Mouse (Mus musculus) hindbrain, embryonic 14.5 days (tissue): Measurements from ENCODE around the gene Lsm12. TPM values are rescaled to one million over a fixed set of nuclear protein-coding genes. Genes with fewer than 3 reads are reported as not detected.
A peak's percentile ranks its signal among the peaks of the same experiment; 100 is the strongest.
"Not testable (repeated sequence)": the region's sequence is repeated elsewhere in the genome, so short reads cannot be mapped to it uniquely, and the experiment has no call there.

Experiments
- ATAC-seq: fragments of 200-750 bp; cut with Nextera tagmentation; 2 replicates; pipeline ENCODE4 v1.8.0; 2017; ENCODE audit warnings: moderate number of reproducible peaks, mild to moderate bottlenecking, moderate TSS enrichment, moderate library complexity; ENCODE audit not compliant: low FRiP score
- DNase-seq: peaks from one replicate; pipeline ENCODE4 v3.0.0-alpha.2; 2015; ENCODE audit warnings: low spot score
- H3K27ac ChIP-seq: fragments of 300-500 bp; sonication (generic); 2 replicates; pipeline ENCODE4 v1.5.1; 2014; ENCODE audit warnings: mild to moderate bottlenecking, moderate library complexity
- H3K27me3 ChIP-seq: fragments of 300-500 bp; sonication (generic); 2 replicates; pipeline ENCODE4 v1.6.1; 2014; ENCODE audit warnings: mild to moderate bottlenecking, low read length, mixed read lengths; ENCODE audit not compliant: control insufficient read depth, insufficient read depth
- H3K36me3 ChIP-seq: fragments of 300-500 bp; sonication (generic); replicated peaks from 2 replicates; pipeline ENCODE4 v1.6.1; 2014; ENCODE audit not compliant: control insufficient read depth, insufficient read depth
- H3K4me1 ChIP-seq: fragments of 300-500 bp; sonication (generic); replicated peaks from 2 replicates; pipeline ENCODE4 v1.6.1; 2014; ENCODE audit warnings: antibody characterized with exemption, low read length, mixed read lengths; ENCODE audit not compliant: control insufficient read depth, insufficient read depth
- H3K4me2 ChIP-seq: fragments of 300-500 bp; sonication (generic); replicated peaks from 2 replicates; pipeline ENCODE4 v1.6.1; 2014; ENCODE audit warnings: mild to moderate bottlenecking, moderate library complexity
- H3K4me3 ChIP-seq: fragments of 300-500 bp; sonication (generic); replicated peaks from 2 replicates; pipeline ENCODE4 v1.5.1; 2014; ENCODE audit warnings: mild to moderate bottlenecking, low read length
- H3K9ac ChIP-seq: fragments of 300-500 bp; sonication (generic); 2 replicates; pipeline ENCODE4 v1.6.1; 2014
- H3K9me3 ChIP-seq: fragments of 300-500 bp; sonication (generic); 2 replicates; pipeline ENCODE4 v1.6.1; 2016; ENCODE audit warnings: low read length; ENCODE audit not compliant: control insufficient read depth
- WGBS: fragments of 180-500 bp; shearing (Covaris S2); extraction: QIAGEN DNeasy Blood & Tissue Kit; methylation state at CpG from one replicate; pipeline ENCODE4 v1.1.7; 2014; 5-methylcytosine and 5-hydroxymethylcytosine counted together
- polyA plus RNA-seq: library from polyadenylated mRNA; unstranded; fragments of >200 nt; fragmentation: Nextera tagmentation; extraction: Ambion mirVana; gene quantifications from 2 replicates; pipeline ENCODE4 v1.2.1, GENCODE M21; 2014

Gene Lsm12
- polyA plus RNA-seq, 1 experiment from 2014 or later: 78.6 TPM

DNA sequence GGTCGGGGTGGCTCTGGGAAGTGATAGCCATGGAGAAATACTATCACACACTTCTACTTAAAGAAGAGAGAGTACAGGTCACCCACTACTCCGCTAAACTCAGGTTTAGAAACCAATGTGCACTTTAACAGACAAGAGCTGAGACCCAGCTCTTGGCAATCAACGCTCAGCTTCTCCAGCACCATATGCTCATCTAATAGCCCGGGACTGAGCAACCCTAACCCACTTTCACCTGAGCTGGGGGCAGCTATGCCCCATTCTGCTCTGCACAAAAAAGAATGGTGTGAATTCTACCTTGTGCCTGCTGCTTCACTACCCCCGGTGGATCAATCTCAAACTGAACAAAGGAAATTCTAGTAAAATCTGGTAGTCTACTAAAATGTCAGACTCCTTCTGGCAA, 17.6 kb downstream of the Lsm12 start:
- no peak for DNase-seq
- Histone ChIP-seq H3K9ac (no peak overlapping the region), H3K36me3 (peaks cover 71% of the 10 kb centered on the region), H3K27ac (no peak overlapping the region), H3K4me3 (no peak overlapping the region), H3K4me2 (no peak overlapping the region), H3K9me3 (no peaks in the 10 kb centered on the region), H3K4me1 (no peaks in the 10 kb centered on the region), H3K27me3 (no peaks in the 10 kb centered on the region)
- ATAC-seq: no peak
- 92% methylated on average over 5 of the region's 5 CpGs for WGBS

DNA sequence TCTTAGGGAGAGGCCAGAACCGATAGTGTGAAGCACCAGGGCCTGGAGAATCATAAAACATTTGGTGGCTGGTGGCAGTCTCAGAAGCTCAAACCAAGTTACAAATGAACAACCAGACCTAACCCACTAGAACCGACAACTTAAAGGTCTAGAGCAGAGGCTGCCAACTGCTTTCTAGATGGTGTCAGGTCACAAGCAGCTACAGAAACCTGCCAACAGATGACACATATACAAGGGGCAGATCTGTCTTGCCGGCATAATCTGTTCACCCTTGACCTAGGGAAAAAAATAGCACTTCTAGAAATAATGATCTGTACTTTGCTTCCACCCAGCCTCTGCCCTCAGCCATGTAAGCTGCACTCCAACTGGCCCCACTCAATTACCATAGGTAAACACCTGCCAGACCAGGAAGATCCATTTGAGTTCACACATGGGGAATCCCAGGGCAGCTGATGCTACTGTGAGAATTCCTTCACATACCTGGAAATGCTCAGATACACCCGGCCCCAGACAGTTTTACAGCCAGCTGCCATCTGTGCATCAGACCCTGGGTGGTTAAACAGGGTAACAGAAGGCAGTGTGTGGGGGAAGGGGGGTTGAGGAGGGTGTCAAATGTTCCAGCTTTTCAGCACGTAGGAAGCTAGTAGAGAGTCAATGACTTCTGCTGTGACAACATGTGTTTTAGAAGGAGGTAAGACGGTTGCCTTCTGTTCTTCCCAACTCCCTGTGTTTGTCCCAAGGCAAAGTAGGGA, 18.9 kb downstream of the Lsm12 start:
- Histone ChIP-seq H3K27ac (no peak overlapping the region), H3K27me3 (no peaks in the 10 kb centered on the region), H3K4me1 (no peaks in the 10 kb centered on the region), H3K36me3 (peaks cover 78% of the 10 kb centered on the region), H3K9me3 (no peaks in the 10 kb centered on the region), H3K4me3 (no peak overlapping the region), H3K9ac (no peak overlapping the region), H3K4me2 (no peak overlapping the region)
- DNase-seq: no peak
- WGBS: 70% methylated on average over 6 of the region's 6 CpGs
- ATAC-seq: no peak

GRCm38 (mm10) chr11:102159781-102160180, 25.3 kb downstream of the Lsm12 start:
- 80% methylated on average over 5 of the region's 5 CpGs for WGBS
- Histone ChIP-seq H3K4me2 (no peak overlapping the region), H3K4me1 (peaks cover 9% of the 10 kb centered on the region; the same call in 1 of the 2 replicates), H3K27ac (no peak overlapping the region), H3K4me3 (no peak overlapping the region), H3K9ac (no peak overlapping the region), H3K9me3 (no peaks in the 10 kb centered on the region), H3K36me3 (peaks cover 32% of the 10 kb centered on the region), H3K27me3 (no peaks in the 10 kb centered on the region)
- DNase-seq: no peak
- no peak for ATAC-seq

DNA sequence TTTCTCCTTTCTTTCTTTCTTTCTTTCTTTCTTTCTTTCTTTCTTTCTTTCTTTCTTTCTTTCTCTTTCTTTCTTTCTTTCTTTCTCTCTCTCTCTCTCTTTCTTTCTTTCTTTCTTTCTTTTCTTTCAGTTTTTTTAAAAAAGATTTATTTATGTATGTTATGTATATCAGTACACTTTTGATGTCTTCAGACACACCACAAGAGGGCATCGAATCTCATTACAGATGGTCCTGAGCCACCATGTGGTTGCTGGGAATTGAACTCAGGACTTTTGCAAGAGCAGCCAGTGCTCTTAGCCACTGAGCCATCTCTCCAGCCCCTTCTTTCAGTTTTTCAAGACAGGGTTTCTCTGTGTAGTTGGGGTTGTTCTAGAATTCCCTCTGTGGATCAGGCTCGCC, 27.1 kb downstream of the Lsm12 start:
- not testable (repeated sequence) for H3K9ac ChIP-seq, ATAC-seq, H3K4me2 ChIP-seq, H3K27me3 ChIP-seq, H3K4me1 ChIP-seq, H3K4me3 ChIP-seq, DNase-seq, H3K27ac ChIP-seq, H3K9me3 ChIP-seq
- peaks cover 24% of the 10 kb centered on the region for H3K36me3 ChIP-seq
- WGBS: 89% methylated on average over 2 of the region's 2 CpGs

- Histone ChIP-seq H3K4me3 (no peak overlapping the region), H3K9me3 (no peaks in the 10 kb centered on the region), H3K4me2 (peak overlapping the region; percentile 92; the same call in 1 of the 2 replicates), H3K27ac (no peak overlapping the region), H3K9ac (no peak overlapping the region), H3K36me3 (peaks cover 22% of the 10 kb centered on the region), H3K4me1 (peaks cover 9% of the 10 kb centered on the region; the same call in 1 of the 2 replicates), H3K27me3 (no peaks in the 10 kb centered on the region)
- ATAC-seq: peak; percentile 43; the same call in 1 of the 2 replicates
- 10% methylated on average over 1 of the region's 1 CpGs for WGBS
- no peak for DNase-seq
Observed at GRCm38 (mm10) chr11:102156786-102157089, 28.4 kb downstream of the Lsm12 start.

DNA sequence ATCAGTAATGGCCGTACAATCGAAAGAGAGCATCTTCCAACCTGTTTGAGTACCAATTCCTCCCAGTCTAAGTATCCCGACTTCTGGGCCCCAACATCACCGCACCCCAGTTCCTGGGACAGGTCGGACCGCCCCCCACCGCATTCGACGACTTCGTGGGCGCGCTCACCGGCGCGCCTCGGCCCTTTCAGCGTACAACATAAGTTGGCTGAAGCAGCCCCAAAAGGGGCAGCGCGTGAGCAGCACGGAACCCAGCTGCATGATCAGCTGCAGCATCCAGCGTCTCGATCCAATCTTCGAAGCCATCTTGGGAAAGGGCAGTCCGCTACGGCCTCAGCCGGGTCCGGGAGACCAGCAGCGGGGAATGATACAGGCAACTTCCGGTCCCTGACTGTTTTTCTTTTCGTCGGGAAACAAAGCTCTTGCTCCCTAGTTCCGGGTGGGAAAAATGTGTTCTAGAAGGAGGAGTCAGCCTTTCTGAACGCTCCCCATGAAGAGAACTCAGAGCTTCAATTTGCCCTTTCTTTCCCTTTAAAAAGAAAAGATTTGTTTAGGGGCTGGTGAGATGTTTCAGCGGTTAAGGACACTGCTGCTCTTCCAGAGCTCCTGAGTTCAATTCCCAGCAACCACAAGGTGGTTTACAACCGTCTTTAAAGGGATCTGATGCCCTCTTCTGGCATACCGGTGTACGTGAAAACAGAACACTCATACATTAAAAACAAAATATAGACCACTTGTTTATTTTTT, 28.9 kb downstream of the Lsm12 start, which contains the start of gene Tmem101:
Gene Tmem101 (minus strand): TSS at position 366 of the 747 bp plus-strand sequence.
- peak within 1 kb of the TSS; percentile 60 for H3K4me3 ChIP-seq
- under 1% methylated on average over 37 of the region's 37 CpGs for WGBS
- peak within 1 kb of the TSS; percentile 77 for H3K27ac ChIP-seq

DNA sequence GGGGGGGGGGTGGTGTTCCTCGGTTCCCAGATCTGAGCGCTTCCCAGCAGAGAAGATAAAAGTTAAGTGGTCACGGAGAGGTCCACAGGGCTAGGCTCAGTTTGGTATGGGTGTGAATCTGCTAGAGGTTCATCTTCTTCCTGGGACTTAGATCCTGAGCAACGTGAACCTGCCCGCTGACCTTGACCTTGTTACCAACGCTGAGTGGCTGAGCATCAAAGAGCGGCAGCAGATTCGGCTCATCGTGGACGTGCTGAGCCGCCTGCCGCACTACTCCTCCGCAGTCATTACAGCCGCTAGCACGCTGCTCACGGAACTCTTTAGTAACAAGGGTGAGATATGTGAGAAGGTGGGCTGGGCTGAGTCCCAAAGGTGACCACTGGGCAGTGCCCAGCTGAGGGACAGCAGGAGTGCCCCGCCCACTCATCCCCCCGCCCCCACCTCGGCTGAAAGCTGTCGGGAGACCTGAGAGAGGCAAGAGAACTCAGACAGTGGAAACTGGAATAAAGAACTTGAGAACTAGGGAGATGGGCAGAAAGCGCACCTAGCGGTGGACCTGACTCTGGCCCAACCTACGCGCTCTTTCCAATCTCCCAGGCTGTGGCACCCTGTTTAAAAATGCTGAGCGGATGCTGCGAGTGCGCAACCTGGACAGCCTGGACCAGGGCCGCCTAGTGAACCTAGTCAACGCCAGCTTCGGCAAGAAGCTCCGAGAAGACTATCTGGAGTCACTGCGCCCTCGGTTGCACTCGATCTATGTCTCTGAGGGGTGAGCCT, 37.7 kb downstream of the Lsm12 start:
- WGBS: 16% methylated on average over 34 of the region's 34 CpGs
- Histone ChIP-seq H3K9ac (no peak overlapping the region), H3K36me3 (peaks cover 4% of the 10 kb centered on the region), H3K4me3 (no peak overlapping the region), H3K9me3 (no peaks in the 10 kb centered on the region), H3K27me3 (peaks cover 70% of the 10 kb centered on the region), H3K27ac (no peak overlapping the region), H3K4me1 (no peaks in the 10 kb centered on the region; the same call in 1 of the 2 replicates), H3K4me2 (no peak overlapping the region)
- no peak for DNase-seq
- ATAC-seq: no peak

More for the DNA sequence above, 28.9 kb downstream of the Lsm12 start, which contains the start of gene Tmem101:
- DNase-seq (peak; percentile 94), ATAC-seq (peak; percentile 90)
- Histone ChIP-seq H3K9ac (peak within 1 kb of the TSS; percentile 72), H3K4me1 (peaks cover 9% of the 10 kb centered on the region; the same call in 1 of the 2 replicates), H3K4me2 (peak within 1 kb of the TSS; percentile 92), H3K36me3 (peaks cover 18% of the 10 kb centered on the region), H3K9me3 (no peaks in the 10 kb centered on the region), H3K27me3 (no peaks in the 10 kb centered on the region)

GRCm38 (mm10) chr11:102146531-102146930, 38.6 kb downstream of the Lsm12 start:
- H3K9me3 ChIP-seq: no peaks in the 10 kb centered on the region
- no peaks in the 10 kb centered on the region; the same call in 1 of the 2 replicates for H3K4me1 ChIP-seq
- DNase-seq (no peak), ATAC-seq (no peak)
- H3K9ac ChIP-seq: no peak overlapping the region
- H3K4me2 ChIP-seq: no peak overlapping the region
- 7% methylated on average over 17 of the region's 17 CpGs for WGBS
- no peak overlapping the region for H3K4me3 ChIP-seq
- no peak overlapping the region for H3K27ac ChIP-seq
- H3K27me3 ChIP-seq: peaks cover 73% of the 10 kb centered on the region
- no peaks in the 10 kb centered on the region for H3K36me3 ChIP-seq

DNA sequence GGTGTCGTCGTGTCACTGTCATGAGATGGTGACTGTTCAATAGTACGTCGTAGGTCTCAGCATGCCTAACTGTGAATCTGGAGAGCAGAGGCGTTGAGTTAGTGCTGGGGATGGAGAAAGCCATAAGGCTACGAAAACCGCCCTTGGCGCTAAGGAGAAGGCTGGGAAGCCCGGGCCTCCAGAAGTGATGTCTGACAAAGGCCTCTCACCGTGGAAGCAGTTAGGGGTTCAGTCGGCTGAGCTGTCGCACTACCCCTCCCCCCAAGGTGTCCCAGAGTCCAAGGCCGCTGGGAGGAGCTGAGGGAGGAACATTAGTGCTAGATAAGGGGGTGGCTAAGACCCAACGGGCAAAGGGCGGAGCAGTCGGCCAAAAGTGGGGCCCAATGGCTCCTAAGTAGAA, 39.1 kb downstream of the Lsm12 start:
- no peaks in the 10 kb centered on the region; the same call in 1 of the 2 replicates for H3K4me1 ChIP-seq
- no peak overlapping the region for H3K4me2 ChIP-seq
- no peaks in the 10 kb centered on the region for H3K9me3 ChIP-seq
- no peak overlapping the region for H3K9ac ChIP-seq
- 5% methylated on average over 16 of the region's 16 CpGs for WGBS
- no peaks in the 10 kb centered on the region for H3K36me3 ChIP-seq
- no peak for DNase-seq
- H3K4me3 ChIP-seq: 0 out of 2 replicates have a peak overlapping the region, but pooled peaks have one; percentile 15
- no peak overlapping the region for H3K27ac ChIP-seq
- H3K27me3 ChIP-seq: peaks cover 73% of the 10 kb centered on the region
- no peak for ATAC-seq
